Mouse (Mus musculus): ENCODE results near the gene Abcc4.

Gene Abcc4

DNA sequence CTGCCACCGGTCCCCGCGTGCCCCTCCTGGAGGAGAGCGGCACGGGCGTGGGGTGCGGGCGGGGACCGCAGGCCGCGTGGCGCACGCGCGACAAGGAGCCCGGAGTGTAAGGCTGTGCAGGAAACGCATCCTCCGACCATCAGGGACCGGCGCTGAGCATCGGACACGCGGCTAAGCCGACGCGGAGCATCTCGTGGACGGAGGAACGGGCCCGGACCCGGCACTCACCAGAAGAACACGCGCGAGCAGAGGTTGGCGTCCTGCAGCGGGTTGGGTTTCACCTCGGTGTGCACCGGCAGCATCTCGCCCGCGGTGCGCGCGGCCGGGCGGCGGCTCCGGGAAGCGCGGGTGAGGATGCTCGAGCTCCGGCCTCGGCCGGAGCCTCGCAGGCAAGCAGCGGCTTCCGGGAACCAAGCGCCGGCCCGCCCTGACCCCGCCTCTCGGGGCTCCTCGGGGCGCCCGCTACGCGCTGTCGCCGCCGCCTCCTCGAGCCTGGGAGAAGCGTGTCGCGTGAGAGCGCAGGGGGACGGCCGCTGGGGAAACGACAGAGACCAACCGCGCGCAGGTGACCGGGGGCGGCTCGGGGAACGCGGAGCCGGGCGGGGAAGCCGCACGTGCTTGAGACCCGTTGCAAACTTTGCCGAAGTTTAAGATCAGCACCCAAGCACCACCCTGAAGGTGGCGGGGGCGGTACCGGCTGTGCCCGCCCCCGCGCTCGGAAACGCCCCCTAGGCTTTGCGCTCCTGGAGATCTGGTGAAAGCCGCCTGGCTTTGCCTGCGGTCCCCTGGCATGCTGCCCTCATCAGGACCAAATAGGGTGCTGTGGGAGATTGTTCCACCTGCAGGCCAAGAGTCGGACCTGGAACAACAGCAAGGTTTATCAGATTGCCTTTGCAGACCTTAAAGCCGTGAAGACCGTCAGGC lies at the start of gene Abcc4:
Gene Abcc4 (minus strand): TSS at position 412 of the 924 bp plus-strand sequence.
- peak; percentile 75 to 78 for DNase-seq

GRCm38 (mm10) chr14:118751193-118751753 lies 45.3 kb upstream of the Abcc4 start:
- no peak for DNase-seq

GRCm38 (mm10) chr14:118750505-118751192 lies 44.6 kb upstream of the Abcc4 start:
- no peak for DNase-seq

DNA sequence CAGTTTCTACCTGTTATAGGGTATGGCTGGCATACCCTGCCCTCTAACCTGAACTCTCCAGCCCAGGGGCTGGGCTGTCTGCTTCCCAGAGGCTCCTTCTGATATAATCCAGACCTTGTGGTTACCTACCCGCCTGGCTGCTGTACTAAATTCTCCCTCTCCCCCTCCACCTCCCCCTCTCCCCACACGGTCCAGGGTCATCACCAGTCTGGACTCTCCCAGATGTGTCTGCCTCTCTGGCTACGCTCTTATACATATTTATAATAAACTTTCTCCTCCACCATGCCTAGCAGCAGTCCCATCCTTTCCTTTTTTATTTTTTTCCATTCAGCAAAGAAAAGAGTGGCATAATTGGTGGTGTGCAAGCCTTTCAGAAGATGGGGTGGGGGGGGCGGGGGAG lies 43.7 kb upstream of the Abcc4 start:
- DNase-seq = no peak

DNA sequence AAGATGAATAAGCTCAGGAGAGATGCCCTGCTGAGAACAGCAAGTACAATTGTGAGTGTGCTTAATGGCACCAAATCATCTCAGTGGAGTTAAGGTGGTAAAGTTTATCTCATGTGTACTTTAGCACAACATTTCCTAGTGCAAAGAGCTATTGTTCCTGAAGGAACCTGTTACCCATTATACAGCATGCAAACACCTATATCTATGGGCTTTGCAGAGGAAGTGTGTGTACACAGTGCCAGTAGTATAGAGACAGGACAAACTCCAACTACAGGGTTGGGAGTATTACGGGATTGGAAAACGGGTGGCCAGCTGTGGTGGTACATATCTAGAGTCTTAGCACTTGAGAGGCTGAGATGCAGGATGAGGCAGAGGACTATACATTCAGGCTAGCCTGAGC lies 43.0 kb upstream of the Abcc4 start:
- no peak for DNase-seq

DNA sequence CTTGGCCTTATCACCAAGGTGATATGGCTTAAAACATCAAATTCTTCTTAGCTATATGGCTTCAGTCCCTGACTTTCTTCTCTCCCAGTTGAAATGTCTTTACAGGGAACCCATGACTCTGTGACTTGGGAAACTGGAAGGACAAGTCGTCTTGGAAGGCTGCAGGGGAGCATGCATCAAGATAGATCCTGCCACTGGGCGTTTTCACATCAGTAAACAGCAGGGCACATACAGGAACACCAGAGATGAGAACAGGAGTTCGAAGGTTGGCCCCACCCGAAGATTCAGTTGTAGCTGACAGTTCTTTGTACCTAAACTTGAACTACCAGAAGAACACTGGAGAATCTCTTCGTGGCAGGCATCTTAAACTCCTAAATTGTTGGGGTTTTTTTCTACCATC lies 36.8 kb upstream of the Abcc4 start:
- peak in 1 of 2 experiments; percentile 0 for DNase-seq

DNA sequence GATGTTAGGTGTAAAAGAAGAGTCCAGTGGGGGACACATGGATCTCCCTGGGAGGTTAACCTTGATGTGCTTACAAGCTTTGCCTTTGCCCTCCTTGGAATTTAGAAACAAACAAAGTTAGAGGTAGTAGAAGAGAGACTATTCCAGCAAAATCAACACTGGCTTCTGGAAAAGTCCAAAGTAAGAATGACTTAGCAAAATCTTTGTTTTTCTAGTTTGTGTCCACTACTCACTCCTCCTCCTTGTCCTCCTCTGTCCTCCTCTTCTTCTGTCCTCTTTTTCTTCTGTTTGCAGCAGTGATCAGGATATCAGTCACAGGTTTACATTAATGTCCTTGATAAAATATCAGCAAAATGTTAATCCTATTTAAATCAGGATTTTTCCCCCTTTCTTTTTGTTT lies 35.8 kb upstream of the Abcc4 start:
- DNase-seq = no peak

DNA sequence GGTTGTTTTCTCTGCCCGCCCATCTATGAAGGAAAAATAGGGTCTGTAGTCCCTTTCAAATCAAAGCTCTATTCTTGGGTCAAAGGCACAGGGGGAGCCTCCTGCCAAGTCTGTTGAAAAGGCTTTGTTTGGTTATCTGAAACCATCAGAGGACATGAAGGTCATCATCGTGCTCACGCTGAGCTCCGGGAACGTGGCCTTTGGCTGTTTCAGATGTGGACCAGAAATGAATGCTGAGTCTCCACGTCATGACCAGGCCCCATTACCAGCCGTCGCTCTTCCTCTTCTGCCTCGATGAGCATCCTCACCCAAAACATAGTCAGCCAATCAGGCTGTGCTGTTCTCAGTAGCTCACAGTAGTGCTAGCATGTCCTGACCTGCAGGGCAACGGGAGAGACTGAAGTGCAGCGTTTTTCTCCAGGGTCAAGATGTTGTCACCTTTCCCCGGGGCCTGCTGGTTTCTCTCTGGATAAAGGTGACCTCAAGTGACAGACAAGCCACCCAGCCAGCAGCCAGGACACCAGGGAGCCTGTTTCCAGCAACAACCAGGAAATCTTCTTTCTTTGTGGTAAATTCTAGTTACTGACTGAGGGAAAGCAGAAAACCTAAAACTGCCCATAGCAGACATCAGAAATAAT lies 31.4 kb upstream of the Abcc4 start:
- DNase-seq = peak in 1 of 2 experiments; percentile 3

DNA sequence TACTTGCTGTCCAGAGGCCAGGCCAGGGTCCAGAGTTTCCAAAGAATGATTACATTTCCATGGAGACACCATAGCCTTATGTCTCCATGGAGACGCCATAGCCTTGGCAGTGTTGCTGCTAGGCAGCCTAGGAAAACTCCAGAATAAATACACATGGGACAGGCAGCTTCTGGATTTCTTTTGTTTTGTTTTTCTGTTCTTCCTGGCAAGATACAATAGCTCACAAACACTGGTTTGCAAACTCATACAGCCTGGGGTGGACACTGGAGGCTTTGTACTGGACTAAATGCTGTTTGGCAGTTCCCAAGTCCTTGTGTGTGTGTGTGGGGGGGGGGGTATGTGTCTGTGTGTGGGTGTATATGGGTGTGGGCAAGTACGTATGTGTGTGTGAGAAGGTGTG lies 29.1 kb upstream of the Abcc4 start:
- no peak for DNase-seq

DNA sequence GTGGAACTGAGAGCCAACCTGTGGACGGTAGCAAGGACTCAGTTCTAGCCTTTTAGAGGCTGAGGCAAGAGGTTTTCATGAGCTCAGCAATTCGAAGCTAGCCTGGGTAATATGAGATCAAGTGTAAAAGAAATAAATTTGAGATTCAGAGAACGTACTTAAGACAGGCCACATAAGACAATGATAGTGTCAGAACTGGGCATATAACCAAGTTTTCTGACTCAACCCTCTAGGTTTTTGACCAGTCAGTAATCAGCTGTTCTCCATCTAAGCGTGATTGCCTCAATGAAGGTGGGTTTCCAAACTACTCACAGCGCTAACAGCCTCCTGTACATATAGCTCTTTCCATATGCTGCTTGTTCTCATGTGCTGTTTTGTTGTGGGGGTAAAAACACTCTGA lies 27.1 kb upstream of the Abcc4 start:
- DNase-seq = no peak

DNA sequence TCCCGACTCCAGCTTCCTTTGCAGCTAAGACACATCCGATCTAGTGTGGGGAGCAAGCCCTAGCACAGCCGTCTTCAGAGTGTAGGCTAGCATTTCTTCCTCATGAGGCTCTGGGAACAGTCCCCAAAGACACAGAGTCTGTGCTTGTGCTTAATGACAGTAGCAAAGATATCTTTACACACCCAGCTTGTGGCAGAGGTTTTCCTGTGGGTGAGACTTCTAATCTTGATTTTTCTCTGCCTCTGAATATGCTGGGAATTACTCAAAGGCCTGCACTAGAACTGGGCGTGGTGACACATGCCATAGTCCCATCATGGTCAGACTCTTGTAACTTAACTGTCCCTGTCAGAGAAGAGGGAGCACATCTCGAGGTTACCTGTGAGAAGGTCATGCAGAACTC lies 24.6 kb upstream of the Abcc4 start:
- no peak for DNase-seq

- no peak for DNase-seq
Observed at GRCm38 (mm10) chr14:118725467-118725866, 19.4 kb upstream of the Abcc4 start.

GRCm38 (mm10) chr14:118723920-118724693 lies 18.1 kb upstream of the Abcc4 start:
- DNase-seq = peak; percentile 50 to 65

GRCm38 (mm10) chr14:118719566-118720174 lies 13.7 kb upstream of the Abcc4 start:
- no peak for DNase-seq

GRCm38 (mm10) chr14:118718576-118718975 lies 12.6 kb upstream of the Abcc4 start:
- DNase-seq = no peak

GRCm38 (mm10) chr14:118716372-118717312 lies 10.6 kb upstream of the Abcc4 start:
- no peak for DNase-seq

DNA sequence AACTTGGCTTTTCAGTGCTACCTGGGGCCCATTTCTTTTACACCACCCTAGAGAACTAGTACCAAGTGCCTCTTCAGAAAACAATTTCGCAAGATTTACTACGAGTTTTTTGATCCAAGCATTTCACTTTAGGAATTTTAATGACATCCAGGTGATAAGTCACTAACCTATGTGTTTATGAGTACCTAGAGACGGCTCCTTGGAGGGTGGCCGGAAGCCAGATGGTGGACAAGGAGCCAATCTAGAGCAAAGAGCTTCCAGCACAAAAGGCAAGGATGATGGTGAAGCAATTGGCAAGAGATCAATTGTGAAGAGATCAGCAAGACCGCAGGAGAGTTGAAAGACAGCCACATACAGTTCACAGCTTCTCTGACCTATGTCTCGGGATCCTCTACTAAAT lies 8.7 kb upstream of the Abcc4 start:
- DNase-seq = no peak

DNA sequence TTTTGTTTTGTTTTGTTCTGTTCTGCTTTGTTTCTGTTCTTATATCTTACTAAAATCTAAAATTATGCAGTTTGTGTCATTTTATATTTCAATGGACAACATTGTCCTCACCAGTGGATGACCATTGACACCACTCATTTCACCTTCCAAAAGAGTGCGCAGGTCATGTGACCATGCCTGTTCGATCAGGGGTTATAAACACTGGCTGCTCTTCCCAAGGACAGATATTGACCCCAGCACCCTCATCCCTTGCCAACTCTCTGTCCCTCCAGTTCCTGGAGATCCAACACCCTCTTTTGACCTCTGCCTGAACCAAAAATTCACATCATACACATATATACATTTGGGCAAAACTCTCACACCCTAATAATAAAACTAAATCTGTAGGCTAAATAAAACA lies 8.3 kb upstream of the Abcc4 start:
- no peak for DNase-seq

- DNase-seq = no peak
Observed at GRCm38 (mm10) chr14:118713869-118714268, 7.8 kb upstream of the Abcc4 start.

GRCm38 (mm10) chr14:118713408-118713807 lies 7.4 kb upstream of the Abcc4 start:
- peak; percentile 39 to 48 for DNase-seq

- no peak for DNase-seq
Observed at GRCm38 (mm10) chr14:118712889-118713288, 6.9 kb upstream of the Abcc4 start.
